Mouse (Mus musculus) CH12.LX (cell line): ENCODE data around the gene Capg. TPM values are rescaled to one million over a fixed set of nuclear protein-coding genes. Genes with fewer than 3 reads are reported as not detected.

Experiments
- DNase-seq: peaks from one replicate; pipeline ENCODE4 v3.0.0-alpha.2; 2013; ENCODE audit errors: extremely low read depth
- H3K27ac ChIP-seq: 2 replicates; pipeline ENCODE4 v1.5.1; 2012; ENCODE audit warnings: low read depth, mild to moderate bottlenecking, control low read depth, moderate library complexity; ENCODE audit not compliant: insufficient read depth
- H3K27me3 ChIP-seq: replicated peaks from 2 replicates; pipeline ENCODE3; 2012; ENCODE audit warnings: inconsistent platforms
- H3K36me3 ChIP-seq, 2 experiments: replicated peaks in 1 of 2; 2 replicates each; pipeline versions ENCODE3 to v1.6.1; 2012; ENCODE audit warnings: inconsistent platforms in 1 of 2, low read length in 1 of 2, mild to moderate bottlenecking in 1 of 2, mixed read lengths in 1 of 2, moderate library complexity in 1 of 2; ENCODE audit not compliant: control insufficient read depth in 1 of 2, insufficient read depth in 1 of 2
- H3K4me1 ChIP-seq, 2 experiments: 2 replicates each; pipeline ENCODE4 v1.6.1; 2012; ENCODE audit warnings: inconsistent platforms in 1 of 2, moderate library complexity in 1 of 2; ENCODE audit not compliant: insufficient read depth in 2 of 2, control insufficient read depth in 1 of 2
- H3K4me2 ChIP-seq: 2 replicates; pipeline ENCODE4 v1.6.1; 2012; ENCODE audit warnings: low read depth, mild to moderate bottlenecking, control low read depth; ENCODE audit not compliant: poor library complexity, insufficient read depth, severe bottlenecking
- H3K4me3 ChIP-seq, 3 experiments: fragments of 150-350 bp in 1 of 3; sonication (generic) in 1 of 3; replicated peaks in 1 of 3; 2 replicates each; pipeline versions ENCODE3 to v1.5.1; 2011 to 2012; ENCODE audit warnings: low read depth in 2 of 3, low read length in 2 of 3, mild to moderate bottlenecking in 2 of 3, moderate library complexity in 2 of 3, control low read depth in 1 of 3, improper control_type of control experiment in 1 of 3, inconsistent platforms in 1 of 3, mixed read lengths in 1 of 3; ENCODE audit not compliant: poor library complexity in 1 of 3
- H3K79me2 ChIP-seq: replicated peaks from 2 replicates; pipeline ENCODE4 v1.6.1; 2012; ENCODE audit warnings: mild to moderate bottlenecking, moderate library complexity; ENCODE audit not compliant: control insufficient read depth, poor library complexity, insufficient read depth, severe bottlenecking; ENCODE audit errors: extremely low read depth
- H3K9ac ChIP-seq: 2 replicates; pipeline ENCODE4 v1.6.1; 2012; ENCODE audit warnings: low read depth, mild to moderate bottlenecking, control low read depth, moderate library complexity; ENCODE audit not compliant: insufficient read depth
- H3K9me3 ChIP-seq: replicated peaks from 2 replicates; pipeline ENCODE3; 2012; ENCODE audit warnings: low read length, inconsistent platforms, mixed read lengths
- BHLHE40 ChIP-seq: IDR thresholded peaks from 2 replicates; pipeline ENCODE4 v1.6.1; 2011; ENCODE audit warnings: mild to moderate bottlenecking, low read depth, low read length, improper control_type of control experiment
- CHD1 ChIP-seq: IDR thresholded peaks from 2 replicates; pipeline ENCODE4 v1.6.1; 2012; ENCODE audit warnings: low read depth, low read length, improper control_type of control experiment, inconsistent platforms
- CHD2 ChIP-seq: IDR thresholded peaks from 2 replicates; pipeline ENCODE4 v1.6.1; 2011; ENCODE audit warnings: low read length, improper control_type of control experiment
- ETS1 ChIP-seq: conservative IDR thresholded peaks from 2 replicates; pipeline ENCODE4 v1.6.1; 2012; ENCODE audit warnings: low read depth, mild to moderate bottlenecking, inconsistent platforms, low read length, improper control_type of control experiment, moderate library complexity
- GABPA ChIP-seq: IDR thresholded peaks from 2 replicates; pipeline ENCODE4 v1.6.1; 2012; ENCODE audit warnings: low read depth, low read length, improper control_type of control experiment, inconsistent platforms; ENCODE audit not compliant: insufficient replicate concordance
- HCFC1 ChIP-seq: IDR thresholded peaks from 2 replicates; pipeline ENCODE4 v1.6.1; 2012; ENCODE audit warnings: low read depth, mild to moderate bottlenecking, inconsistent platforms, low read length, improper control_type of control experiment
- KAT2A ChIP-seq: IDR thresholded peaks from 2 replicates; pipeline ENCODE4 v1.6.1; 2012; ENCODE audit warnings: low read length, improper control_type of control experiment, inconsistent platforms; ENCODE audit not compliant: insufficient replicate concordance
- MAFK ChIP-seq: IDR thresholded peaks from 2 replicates; pipeline ENCODE4 v1.6.1; 2011; ENCODE audit warnings: low read length, improper control_type of control experiment; ENCODE audit not compliant: insufficient replicate concordance
- MAX ChIP-seq: IDR thresholded peaks from 2 replicates; pipeline ENCODE4 v1.6.1; 2011; ENCODE audit warnings: low read length, improper control_type of control experiment
- MEF2A ChIP-seq: IDR thresholded peaks from 2 replicates; pipeline ENCODE4 v1.6.1; 2014; ENCODE audit warnings: low read depth, mild to moderate bottlenecking, inconsistent platforms, low read length, improper control_type of control experiment, borderline replicate concordance
- MXI1 ChIP-seq: IDR thresholded peaks from 2 replicates; pipeline ENCODE4 v1.6.1; 2011; ENCODE audit warnings: mild to moderate bottlenecking, low read depth, low read length, improper control_type of control experiment
- PAX5 ChIP-seq: IDR thresholded peaks from 2 replicates; pipeline ENCODE4 v1.6.1; 2012; ENCODE audit warnings: low read length, inconsistent platforms, mixed read lengths
- SIN3A ChIP-seq: IDR thresholded peaks from 2 replicates; pipeline ENCODE4 v1.6.1; 2012; ENCODE audit warnings: low read length, improper control_type of control experiment, inconsistent platforms
- TBP ChIP-seq: conservative IDR thresholded peaks from 2 replicates; pipeline ENCODE4 v1.6.1; 2011; ENCODE audit warnings: low read depth, low read length, improper control_type of control experiment
- USF1 ChIP-seq: IDR thresholded peaks from 2 replicates; pipeline ENCODE4 v1.6.1; 2014; ENCODE audit warnings: low read depth, mild to moderate bottlenecking, inconsistent platforms, low read length, improper control_type of control experiment
- USF2 ChIP-seq: conservative IDR thresholded peaks from 2 replicates; pipeline ENCODE4 v1.6.1; 2011; ENCODE audit warnings: low read depth, low read length, improper control_type of control experiment
- ZC3H11A ChIP-seq: IDR thresholded peaks from 2 replicates; pipeline ENCODE4 v1.6.1; 2012; ENCODE audit warnings: low read depth, mild to moderate bottlenecking, inconsistent platforms, low read length, improper control_type of control experiment
- ZNF384 ChIP-seq: IDR thresholded peaks from 2 replicates; pipeline ENCODE4 v1.6.1; 2012; ENCODE audit warnings: low read depth, low read length, improper control_type of control experiment, inconsistent platforms
- dilution Hi-C: fragments of 300-500 bp; cut with MboI; formaldehyde crosslinking; loops from 2 replicates; pipeline ENCODE4 v1.14.3; 2020; ENCODE audit warnings: low sequenced_read_pairs; ENCODE audit not compliant: extremely low pct_unique_long_range_greater_than_20kb, extremely low pct_ligation_motif_present
- in situ Hi-C: fragments of 300-500 bp; cut with MboI; formaldehyde crosslinking; loops from 3 replicates; pipeline ENCODE4 v1.14.3; 2019; ENCODE audit warnings: low sequenced_read_pairs, low pct_ligation_motif_present, low pct_unique_long_range_greater_than_20kb, mixed read lengths
- polyA plus RNA-seq: library from polyadenylated mRNA; unstranded; fragments of >175 nt; gene quantifications from 2 replicates; pipeline ENCODE4 v1.2.1, GENCODE M21; 2012; ENCODE audit warnings: low read depth; ENCODE audit not compliant: insufficient read length
- total RNA-seq, 2 experiments: library from RNA; depleted of rRNA; stranded (reverse); fragments of 300-350 nt in 1 of 2; fragments of >200 nt in 1 of 2; gene quantifications; 2 replicates each; pipeline ENCODE4 v1.2.3; 2012 to 2014

Capg gene
- total and polyA plus RNA-seq, 3 experiments: 175 to 264 (median 196) TPM

DNA sequence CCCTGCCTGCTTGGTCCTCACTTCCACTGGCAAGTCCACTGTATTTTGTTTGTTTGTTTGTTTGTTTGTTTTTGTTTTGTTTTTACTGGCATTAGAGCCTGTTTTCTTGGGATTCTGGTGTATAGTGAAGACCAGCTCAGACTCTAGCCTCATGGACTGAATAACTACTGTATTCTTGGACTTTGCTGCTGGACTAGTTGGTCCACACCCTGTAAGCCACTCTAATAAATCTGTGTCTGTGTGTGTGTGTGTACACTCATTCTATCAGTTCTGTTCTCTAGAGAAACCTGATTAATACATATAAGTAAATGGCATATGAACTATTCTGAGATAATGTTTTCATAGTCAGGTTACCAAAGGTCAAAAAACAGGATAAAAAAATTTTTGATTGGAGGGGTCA lies 45.9 kb downstream of the Capg start:
- no peak overlapping the region for H3K4me2 ChIP-seq
- in situ Hi-C loops (no loop called here), dilution Hi-C loops (no loop called here)
- H3K9me3 ChIP-seq: no peaks in the 10 kb centered on the region
- H3K79me2 ChIP-seq: no peaks in the 10 kb centered on the region
- H3K36me3 ChIP-seq: peaks cover 9 to 59% of the 10 kb centered on the region in 2 experiments
- peaks cover 0 to 25% of the 10 kb centered on the region in 2 experiments; a peak in 2 of 4 replicates for H3K4me1 ChIP-seq
- H3K27ac ChIP-seq: no peak overlapping the region
- H3K9ac ChIP-seq: no peak overlapping the region
- no peaks in the 10 kb centered on the region for H3K27me3 ChIP-seq
- TF ChIP-seq MAX (no peak), CHD1 (no peak), MXI1 (no peak), GABPA (no peak), MAFK (no peak), BHLHE40 (no peak), USF1 (no peak), TBP (no peak), KAT2A (no peak), ZC3H11A (no peak), USF2 (no peak), PAX5 (no peak)
- H3K4me3 ChIP-seq: no peak overlapping the region
- no peak for DNase-seq

DNA sequence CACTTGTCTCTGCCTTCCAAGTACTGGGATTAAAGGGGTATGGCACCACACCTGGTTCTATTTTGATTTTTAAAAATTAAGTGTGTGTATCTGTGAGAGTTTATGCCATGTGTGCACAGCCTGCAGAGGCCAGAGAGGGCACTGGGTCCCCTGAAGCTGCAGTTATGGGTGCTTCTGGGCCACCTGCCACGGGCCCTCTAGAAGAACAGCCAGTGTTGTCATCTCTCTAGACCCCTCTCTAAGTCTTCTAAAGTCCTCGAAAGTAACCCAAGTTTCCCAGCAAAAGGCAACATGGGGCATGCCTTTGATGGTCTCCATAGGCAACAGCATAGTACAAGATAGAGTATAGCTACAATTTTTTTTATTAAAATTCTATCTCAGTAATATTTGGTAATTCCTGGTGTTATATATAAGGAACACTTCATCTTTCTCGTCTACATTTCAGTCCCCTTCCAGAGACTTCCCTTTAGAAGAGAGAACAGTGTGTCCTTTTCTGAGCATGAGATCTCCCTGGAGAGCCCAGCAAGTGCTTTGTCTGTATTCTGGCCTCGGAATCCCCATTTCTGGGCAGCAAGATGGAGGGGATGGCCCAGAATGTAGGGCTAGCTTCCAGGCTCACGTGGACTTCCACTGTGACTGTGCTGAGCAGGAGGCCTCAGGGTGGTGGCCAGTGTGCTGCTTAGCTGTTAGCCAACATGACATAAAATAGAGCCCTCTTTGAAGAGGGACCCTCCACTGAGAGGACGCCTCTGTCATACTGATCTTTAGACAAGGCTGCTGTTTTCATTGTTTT lies 49.0 kb downstream of the Capg start:
- TF ChIP-seq USF1 (no peak), HCFC1 (no peak), ZNF384 (no peak), MEF2A (no peak), USF2 (no peak), ZC3H11A (no peak), MAX (no peak), SIN3A (no peak), ETS1 (no peak), CHD2 (no peak)
- H3K9me3 ChIP-seq: no peaks in the 10 kb centered on the region
- DNase-seq: no peak
- dilution Hi-C loops (no loop called here), in situ Hi-C loops (no loop called here)
- no peak overlapping the region for H3K9ac ChIP-seq
- H3K79me2 ChIP-seq: no peaks in the 10 kb centered on the region
- H3K4me3 ChIP-seq: no peak overlapping the region
- H3K36me3 ChIP-seq: peaks cover 0 to 36% of the 10 kb centered on the region in 2 experiments
- H3K27ac ChIP-seq: no peak overlapping the region
- H3K27me3 ChIP-seq: no peaks in the 10 kb centered on the region
- H3K4me2 ChIP-seq: no peak overlapping the region
- peaks cover 6 to 24% of the 10 kb centered on the region in 2 experiments for H3K4me1 ChIP-seq
